Mouse (Mus musculus): ENCODE measurements around the gene Gm8677.
"Not testable (repeated sequence)": the region's sequence is repeated elsewhere in the genome, so short reads cannot be mapped to it uniquely, and the experiment has no call there.

The Gm8677 gene

GRCm38 (mm10) chr7:22534787-22535186, at the start of gene Gm8677:
Gm8677 (minus strand) TSS chr7:22534887.
- not testable (repeated sequence) for DNase-seq (ENCODE audit: low read depth)

DNA sequence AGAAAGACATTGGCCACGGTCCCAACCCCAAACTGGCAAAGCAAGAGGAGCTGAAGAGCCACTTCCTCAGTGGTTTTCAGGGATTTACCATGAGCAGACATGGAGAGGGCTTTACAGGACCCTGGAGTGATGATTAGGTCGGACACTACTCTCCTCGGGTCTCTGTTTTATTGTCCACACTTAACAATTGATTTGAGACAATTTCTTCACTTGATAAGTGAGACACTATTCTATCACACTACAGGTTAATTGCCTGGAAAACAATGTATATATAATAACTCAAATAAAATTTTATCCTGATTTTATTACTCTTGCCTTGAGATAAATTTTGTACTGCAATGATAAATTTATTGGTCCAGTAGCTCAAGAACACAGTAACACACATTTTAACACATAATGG, 30.6 kb upstream of the Gm8677 start, which contains the start of gene Gm4201:
Gene Gm4201, minus strand, starts transcription at position 101 of the 400 bp plus-strand sequence.
- not testable (repeated sequence) for DNase-seq (ENCODE audit: low read depth)

DNA sequence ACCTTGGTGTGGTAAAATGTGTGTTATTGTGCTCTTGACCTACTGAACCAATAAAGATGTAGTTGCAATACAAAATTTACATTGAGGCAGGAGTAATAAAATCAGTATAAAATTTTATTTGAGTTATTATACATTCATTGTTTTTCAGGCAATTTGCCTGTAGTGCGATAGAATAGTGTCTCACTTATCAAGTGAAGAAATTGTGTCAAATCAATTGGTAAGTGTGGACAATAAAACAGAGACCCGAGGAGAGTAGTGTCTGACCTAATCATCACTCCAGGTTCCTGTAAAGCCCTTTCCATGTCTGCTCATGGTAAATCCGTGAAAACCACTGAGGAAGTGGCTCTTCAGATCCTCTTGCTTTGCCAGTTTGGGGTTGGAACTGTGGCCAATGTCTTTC, 12.0 kb downstream of the Gm8677 start, which contains the start of gene Vmn1r152:
Gene Vmn1r152, plus strand, starts transcription at position 301 of the 400 bp plus-strand sequence.
- not testable (repeated sequence) for DNase-seq (ENCODE audit: low read depth)

DNA sequence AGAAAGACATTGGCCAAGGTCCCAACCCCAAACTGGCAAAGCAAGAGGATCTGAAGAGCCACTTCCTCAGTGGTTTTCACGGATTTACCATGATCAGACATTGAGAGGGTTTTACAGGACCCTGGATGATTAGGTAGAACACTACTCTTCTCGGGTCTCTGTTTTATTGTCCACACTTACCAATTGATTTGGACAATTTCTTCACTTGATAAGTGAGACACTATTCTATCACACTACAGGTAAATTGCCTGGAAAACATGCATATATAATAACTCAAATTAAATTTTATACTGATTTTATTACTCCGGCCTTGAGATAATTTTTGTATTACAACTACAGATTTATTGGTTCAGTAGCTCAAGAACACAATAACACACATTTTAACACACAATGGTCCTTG, 35.1 kb downstream of the Gm8677 start, which contains the start of gene Vmn1r151:
Gene Vmn1r151, minus strand, starts transcription at position 101 of the 400 bp plus-strand sequence.
- DNase-seq (ENCODE audit: low read depth): not testable (repeated sequence)

All from c-Kit-positive CD71-positive TER-119-negative erythroid progenitor cells, embryonic 14.5 days (primary cell).